Mouse (Mus musculus): ENCODE measurements around the gene Wdr70. TPM values are rescaled to one million over a fixed set of nuclear protein-coding genes. Genes with fewer than 3 reads are reported as not detected.

Wdr70 gene
- polyA plus RNA-seq, 1 experiment from 2014 or later = 21.7 TPM

- TF ChIP-seq CTCF (IDR thresholded peaks at IDR 0.05; ENCODE audit: low read depth) = no peak
- no peak overlapping the region for H3K4me3 ChIP-seq (ENCODE audit: low read depth, low read length)
- no peaks in the 10 kb centered on the region for H3K27me3 ChIP-seq (replicated peaks; ENCODE audit: control insufficient read depth, insufficient read depth, low read length)
- H3K36me3 ChIP-seq (ENCODE audit: control insufficient read depth, insufficient read depth) = no peaks in the 10 kb centered on the region; the same call in 1 of the 2 replicates
- no peaks in the 10 kb centered on the region for H3K9me3 ChIP-seq (ENCODE audit: control insufficient read depth)
- WGBS = 71% methylated on average over 6 of the region's 6 CpGs
- no peak overlapping the region for H3K4me2 ChIP-seq (replicated peaks; ENCODE audit: low read depth)
- no peak overlapping the region for H3K27ac ChIP-seq (ENCODE audit: low read depth, low read length)
- ATAC-seq = no peak
- no peak overlapping the region for H3K9ac ChIP-seq (ENCODE audit: low read depth, low read length)
- H3K4me1 ChIP-seq (replicated peaks; ENCODE audit: control insufficient read depth, insufficient read depth, low read length) = no peaks in the 10 kb centered on the region
These were observed 223.1 kb downstream of the Wdr70 start for GRCm38 (mm10) chr15:7875879-7876278.

- Histone ChIP-seq H3K4me1 (replicated peaks; ENCODE audit: control insufficient read depth, insufficient read depth, low read length) (no peaks in the 10 kb centered on the region), H3K9ac (ENCODE audit: low read depth, low read length) (no peak overlapping the region), H3K4me2 (replicated peaks; ENCODE audit: low read depth) (no peak overlapping the region), H3K27ac (ENCODE audit: low read depth, low read length) (no peak overlapping the region), H3K36me3 (ENCODE audit: control insufficient read depth, insufficient read depth) (no peaks in the 10 kb centered on the region), H3K4me3 (ENCODE audit: low read depth, low read length) (no peak overlapping the region), H3K9me3 (ENCODE audit: control insufficient read depth) (no peaks in the 10 kb centered on the region), H3K27me3 (replicated peaks; ENCODE audit: control insufficient read depth, insufficient read depth, low read length) (no peaks in the 10 kb centered on the region)
- no peak for TF ChIP-seq CTCF (IDR thresholded peaks at IDR 0.05; ENCODE audit: low read depth)
- WGBS = 69% methylated on average over 5 of the region's 5 CpGs
- ATAC-seq = no peak
These were observed 226.5 kb downstream of the Wdr70 start for GRCm38 (mm10) chr15:7872473-7872872.

GRCm38 (mm10) chr15:7865305-7865704 is 233.7 kb downstream of the Wdr70 start:
- 79% methylated on average over 3 of the region's 3 CpGs for WGBS
- no peak for ATAC-seq
- H3K4me2 ChIP-seq (replicated peaks; ENCODE audit: low read depth) = no peak overlapping the region
- no peaks in the 10 kb centered on the region for H3K27me3 ChIP-seq (replicated peaks; ENCODE audit: control insufficient read depth, insufficient read depth, low read length)
- no peaks in the 10 kb centered on the region for H3K4me1 ChIP-seq (replicated peaks; ENCODE audit: control insufficient read depth, insufficient read depth, low read length)
- H3K9me3 ChIP-seq (ENCODE audit: control insufficient read depth) = no peaks in the 10 kb centered on the region
- H3K4me3 ChIP-seq (ENCODE audit: low read depth, low read length) = no peak overlapping the region
- no peak for TF ChIP-seq CTCF (IDR thresholded peaks at IDR 0.05; ENCODE audit: low read depth)
- no peaks in the 10 kb centered on the region for H3K36me3 ChIP-seq (ENCODE audit: control insufficient read depth, insufficient read depth)
- H3K9ac ChIP-seq (ENCODE audit: low read depth, low read length) = no peak overlapping the region
- H3K27ac ChIP-seq (ENCODE audit: low read depth, low read length) = no peak overlapping the region

GRCm38 (mm10) chr15:7863328-7863727 is 235.7 kb downstream of the Wdr70 start:
- Histone ChIP-seq H3K27ac (ENCODE audit: low read depth, low read length) (no peak overlapping the region), H3K36me3 (ENCODE audit: control insufficient read depth, insufficient read depth) (no peaks in the 10 kb centered on the region), H3K9ac (ENCODE audit: low read depth, low read length) (no peak overlapping the region), H3K4me2 (replicated peaks; ENCODE audit: low read depth) (no peak overlapping the region), H3K27me3 (replicated peaks; ENCODE audit: control insufficient read depth, insufficient read depth, low read length) (no peaks in the 10 kb centered on the region), H3K4me3 (ENCODE audit: low read depth, low read length) (no peak overlapping the region), H3K9me3 (ENCODE audit: control insufficient read depth) (no peaks in the 10 kb centered on the region), H3K4me1 (replicated peaks; ENCODE audit: control insufficient read depth, insufficient read depth, low read length) (no peaks in the 10 kb centered on the region)
- WGBS = 57% methylated on average over 5 of the region's 5 CpGs
- TF ChIP-seq CTCF (IDR thresholded peaks at IDR 0.05; ENCODE audit: low read depth) = no peak
- no peak for ATAC-seq

DNA sequence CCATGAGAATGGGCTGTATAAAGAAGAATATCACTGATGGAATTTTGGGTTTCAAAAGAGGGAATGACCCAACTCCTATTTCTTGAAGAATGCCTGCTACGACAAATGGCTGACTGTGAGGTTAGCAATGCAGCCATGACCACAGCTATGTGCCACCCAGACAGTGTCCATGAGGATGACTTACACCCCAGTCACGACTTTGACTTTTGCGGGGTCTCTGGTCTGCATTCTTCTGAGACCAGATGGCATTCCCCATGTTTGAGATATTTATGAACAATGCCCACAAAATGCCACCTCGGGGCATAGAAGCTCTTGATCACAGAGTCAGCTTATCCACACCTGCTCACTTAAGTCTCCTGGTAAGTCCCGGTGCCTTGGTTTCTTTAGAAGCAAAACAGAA is 236.1 kb downstream of the Wdr70 start:
- H3K9me3 ChIP-seq (ENCODE audit: control insufficient read depth) = no peaks in the 10 kb centered on the region
- TF ChIP-seq CTCF (IDR thresholded peaks at IDR 0.05; ENCODE audit: low read depth) = no peak
- 90% methylated on average over 5 of the region's 5 CpGs for WGBS
- no peaks in the 10 kb centered on the region for H3K4me1 ChIP-seq (replicated peaks; ENCODE audit: control insufficient read depth, insufficient read depth, low read length)
- no peak overlapping the region for H3K9ac ChIP-seq (ENCODE audit: low read depth, low read length)
- H3K4me2 ChIP-seq (replicated peaks; ENCODE audit: low read depth) = no peak overlapping the region
- ATAC-seq = no peak
- H3K27me3 ChIP-seq (replicated peaks; ENCODE audit: control insufficient read depth, insufficient read depth, low read length) = no peaks in the 10 kb centered on the region
- no peak overlapping the region for H3K4me3 ChIP-seq (ENCODE audit: low read depth, low read length)
- no peaks in the 10 kb centered on the region for H3K36me3 ChIP-seq (ENCODE audit: control insufficient read depth, insufficient read depth)
- H3K27ac ChIP-seq (ENCODE audit: low read depth, low read length) = no peak overlapping the region

DNA sequence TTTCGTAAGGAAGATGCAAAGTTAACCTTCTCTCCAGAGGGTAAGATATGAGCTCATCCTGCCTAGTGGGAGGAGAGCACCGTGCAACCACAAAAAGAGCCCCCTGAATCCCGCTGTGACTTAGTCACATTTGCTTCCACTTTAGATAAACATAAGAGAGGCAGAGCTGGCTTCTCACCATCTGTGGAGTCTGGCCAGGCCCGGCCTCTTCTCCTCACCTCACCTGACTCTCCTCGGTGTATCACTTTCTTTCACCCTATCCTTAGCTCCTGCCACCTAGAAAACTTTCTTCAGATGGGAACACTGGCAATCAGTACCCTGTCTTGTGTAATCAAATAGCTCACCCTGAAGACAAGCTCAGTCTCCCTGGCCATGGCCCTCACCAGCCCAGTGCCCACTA is 240.2 kb downstream of the Wdr70 start:
- Histone ChIP-seq H3K36me3 (ENCODE audit: control insufficient read depth, insufficient read depth) (no peaks in the 10 kb centered on the region), H3K4me1 (replicated peaks; ENCODE audit: control insufficient read depth, insufficient read depth, low read length) (no peaks in the 10 kb centered on the region), H3K4me3 (ENCODE audit: low read depth, low read length) (no peak overlapping the region), H3K4me2 (replicated peaks; ENCODE audit: low read depth) (no peak overlapping the region), H3K27me3 (replicated peaks; ENCODE audit: control insufficient read depth, insufficient read depth, low read length) (no peaks in the 10 kb centered on the region), H3K9me3 (ENCODE audit: control insufficient read depth) (no peaks in the 10 kb centered on the region), H3K9ac (ENCODE audit: low read depth, low read length) (no peak overlapping the region), H3K27ac (ENCODE audit: low read depth, low read length) (no peak overlapping the region)
- no peak for TF ChIP-seq CTCF (IDR thresholded peaks at IDR 0.05; ENCODE audit: low read depth)
- WGBS = 73% methylated on average over 5 of the region's 5 CpGs
- no peak for ATAC-seq

GRCm38 (mm10) chr15:7857418-7857817 is 241.6 kb downstream of the Wdr70 start:
- Histone ChIP-seq H3K36me3 (ENCODE audit: control insufficient read depth, insufficient read depth) (no peaks in the 10 kb centered on the region), H3K9me3 (ENCODE audit: control insufficient read depth) (no peaks in the 10 kb centered on the region), H3K27me3 (replicated peaks; ENCODE audit: control insufficient read depth, insufficient read depth, low read length) (no peaks in the 10 kb centered on the region), H3K4me3 (ENCODE audit: low read depth, low read length) (no peak overlapping the region), H3K27ac (ENCODE audit: low read depth, low read length) (no peak overlapping the region), H3K4me2 (replicated peaks; ENCODE audit: low read depth) (no peak overlapping the region), H3K9ac (ENCODE audit: low read depth, low read length) (no peak overlapping the region), H3K4me1 (replicated peaks; ENCODE audit: control insufficient read depth, insufficient read depth, low read length) (no peaks in the 10 kb centered on the region)
- 76% methylated on average over 13 of the region's 13 CpGs for WGBS
- no peak for ATAC-seq
- TF ChIP-seq CTCF (IDR thresholded peaks at IDR 0.05; ENCODE audit: low read depth) = no peak

Data from intestine, postnatal 0 days (tissue).